Mouse (Mus musculus) embryonic stem cell, embryonic (primary cell): ENCODE data around the gene Alox5ap.

Experiments used
- CTCF ChIA-PET, 4 experiments: fragments of 300-600 bp in 2 of 4; fragments of 350-600 bp in 2 of 4; sonication (Branson Sonifier 250); formaldehyde crosslinking; loops; one replicate each; lab custom pipeline; 2022; ENCODE audit warnings: inconsistent platforms in 2 of 4; lab: Charles Lee
- POLR2A ChIA-PET, 4 experiments: fragments of 300-600 bp in 2 of 4; fragments of 350-600 bp in 2 of 4; sonication (Branson Sonifier 250); formaldehyde crosslinking; loops; one replicate each; lab custom pipeline; 2022; ENCODE audit warnings: antibody characterized with exemption in 4 of 4, inconsistent platforms in 1 of 4; lab: Charles Lee

Alox5ap gene

GRCm38 (mm10) chr5:149321909-149322841, 57.6 kb downstream of the Alox5ap start:
- CTCF ChIA-PET, result interaction anchor here in 3 of 4 experiments (0.6 to 1.1 kb wide), 5 partner anchors 13 to 247 kb away, joined by 3 to 5 read pairs (median 3); no protein-coding TSS in a partner anchor
- POLR2A ChIA-PET, result interaction anchor here in 2 of 4 experiments (0.6 to 1.2 kb wide), 4 partner anchors 14 to 1355 kb away, joined by 3 to 6 read pairs (median 4); no protein-coding TSS in a partner anchor

GRCm38 (mm10) chr5:149322938-149323553, 58.5 kb downstream of the Alox5ap start:
- CTCF ChIA-PET, result interaction anchor here in 2 of 4 experiments (0.5 to 2.2 kb wide), 5 partner anchors 12 to 529 kb away, joined by 3 to 9 read pairs (median 4); no protein-coding TSS in a partner anchor
- POLR2A ChIA-PET, result interaction anchor here in 2 of 4 experiments (0.6 to 1.2 kb wide), 2 partner anchors 13 to 30 kb away, joined by 4 to 5 read pairs; no protein-coding TSS in a partner anchor

DNA sequence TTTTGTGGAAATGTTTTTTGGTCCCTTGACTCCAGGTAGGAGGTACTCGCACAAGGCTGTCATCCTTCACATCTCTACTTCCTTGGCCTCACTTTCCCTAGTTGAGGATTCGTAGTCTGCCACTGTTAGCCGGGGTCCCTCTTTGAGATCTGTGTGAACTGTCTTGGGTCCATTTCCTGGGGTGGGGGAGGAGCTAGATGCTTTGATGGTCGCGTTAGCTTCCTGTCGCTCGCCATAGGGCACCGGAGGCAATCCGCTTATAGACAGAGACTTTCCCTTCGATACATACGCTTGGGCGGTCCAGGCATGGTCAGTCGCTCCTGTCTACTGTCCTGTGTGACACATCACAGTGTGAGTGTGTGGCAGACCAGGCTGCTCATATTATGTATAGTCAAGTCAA, 60.2 kb downstream of the Alox5ap start:
- POLR2A ChIA-PET, result no interaction called here
- CTCF ChIA-PET, result interaction anchor here in 2 of 4 experiments (0.6 to 2.2 kb wide), 4 partner anchors 10 to 504 kb away, joined by 3 to 9 read pairs (median 4); no protein-coding TSS in a partner anchor

GRCm38 (mm10) chr5:149329098-149329887, 64.7 kb downstream of the Alox5ap start:
- POLR2A ChIA-PET, result interaction anchor here in 3 of 4 experiments (0.5 to 0.7 kb wide), 3 partner anchors 69 to 518 kb away, joined by 3 to 5 read pairs (median 3); no protein-coding TSS in a partner anchor
- CTCF ChIA-PET, result interaction anchor here in 2 of 4 experiments (0.5 to 0.9 kb wide), 3 partner anchors 32 to 196 kb away, joined by 3 to 10 read pairs (median 5); no protein-coding TSS in a partner anchor

GRCm38 (mm10) chr5:149330601-149331000, 66.0 kb downstream of the Alox5ap start:
- ChIA-PET CTCF (no interaction called here), POLR2A (no interaction called here)

GRCm38 (mm10) chr5:149331407-149332143, 67.0 kb downstream of the Alox5ap start:
- POLR2A ChIA-PET, result no interaction called here

DNA sequence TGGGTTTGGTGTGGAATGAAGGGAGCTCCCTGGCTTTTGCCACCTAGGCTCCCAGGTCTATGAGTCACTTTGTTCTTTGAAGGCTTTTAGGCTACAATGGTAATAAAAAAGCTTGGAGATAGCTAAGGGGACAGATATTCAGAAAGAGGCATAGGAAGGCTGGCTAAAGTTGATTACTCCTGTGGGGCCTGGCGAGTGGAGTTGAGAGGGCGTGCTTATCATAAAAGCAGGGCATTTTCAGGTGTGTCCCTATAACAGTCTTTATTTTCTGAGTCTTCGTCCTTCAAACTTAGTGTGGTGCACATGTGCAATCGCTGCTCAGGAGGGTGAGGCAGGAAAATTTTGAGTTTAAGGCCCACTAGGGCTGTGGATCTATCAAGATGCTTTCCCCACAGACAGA, 68.2 kb downstream of the Alox5ap start:
- POLR2A ChIA-PET, result interaction anchor here in 1 of 4 experiments (0.8 kb wide), 1 partner anchor 40 kb away, joined by 4 read pairs; no protein-coding TSS in a partner anchor
- CTCF ChIA-PET, result no interaction called here

More at GRCm38 (mm10) chr5:149331407-149332143, 67.0 kb downstream of the Alox5ap start:
- CTCF ChIA-PET, result no interaction called here

DNA sequence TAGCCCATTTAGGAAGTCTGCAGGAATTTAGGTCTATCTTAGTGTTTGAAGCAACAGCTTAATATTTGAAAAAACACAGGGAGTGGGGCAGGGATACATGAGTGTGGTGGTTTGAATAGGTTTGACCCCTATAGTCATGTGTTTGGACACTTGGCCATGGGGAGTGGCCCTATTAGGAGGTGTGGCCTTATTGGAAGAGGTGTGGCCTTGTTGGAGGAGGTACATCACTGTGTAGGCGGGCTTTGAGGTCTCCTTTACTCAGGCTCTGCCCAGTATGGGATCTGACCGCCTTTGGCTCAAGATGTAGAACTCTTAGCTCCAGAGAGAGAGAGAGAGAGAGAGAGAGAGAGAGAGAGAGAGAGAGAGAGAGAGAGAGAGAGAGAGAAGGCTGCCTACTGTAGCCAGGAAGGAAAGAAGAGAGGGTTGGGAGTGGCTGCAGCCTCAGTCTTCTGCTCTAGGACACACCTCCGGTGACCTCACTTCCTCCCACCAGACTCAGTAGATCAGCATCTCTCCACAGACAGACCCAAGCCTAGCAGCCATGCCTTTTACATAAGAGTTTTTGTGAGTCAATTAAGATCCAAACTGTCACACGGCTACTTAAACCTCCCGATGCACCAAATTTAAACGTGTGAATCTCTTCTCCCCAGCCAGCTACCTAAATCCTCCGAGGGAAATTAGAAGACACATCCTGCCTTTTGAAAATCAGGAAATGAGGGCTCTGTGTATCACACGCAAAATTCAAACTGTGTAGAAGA, 69.6 kb downstream of the Alox5ap start:
- ChIA-PET CTCF (interaction anchor here (0.6 to 2.5 kb wide), 8 partner anchors 9 to 376 kb away, joined by 3 to 9 read pairs (median 3); no protein-coding TSS in a partner anchor), POLR2A (interaction anchor here in 1 of 4 experiments (0.6 to 1.5 kb wide), 3 partner anchors 30 to 87 kb away, joined by 3 to 4 read pairs (median 3); no protein-coding TSS in a partner anchor)

GRCm38 (mm10) chr5:149335009-149335408, 70.4 kb downstream of the Alox5ap start:
- CTCF ChIA-PET, result interaction anchor here (0.6 to 2.5 kb wide), 24 partner anchors 8 to 1917 kb away, joined by 3 to 9 read pairs (median 4); no protein-coding TSS in a partner anchor
- POLR2A ChIA-PET, result interaction anchor here in 3 of 4 experiments (0.6 to 1.6 kb wide), 4 partner anchors 13 to 395 kb away, joined by 3 to 7 read pairs (median 4); no protein-coding TSS in a partner anchor

- ChIA-PET CTCF (interaction anchor here (0.5 to 2.5 kb wide), 41 partner anchors 8 to 1917 kb away, joined by 3 to 9 read pairs (median 4); no protein-coding TSS in a partner anchor), POLR2A (interaction anchor here in 3 of 4 experiments (0.6 to 1.6 kb wide), 7 partner anchors 10 to 396 kb away, joined by 3 to 7 read pairs (median 4); no protein-coding TSS in a partner anchor)
These were observed 71.1 kb downstream of the Alox5ap start for GRCm38 (mm10) chr5:149335563-149336238.

GRCm38 (mm10) chr5:149337148-149337547, 72.6 kb downstream of the Alox5ap start:
- ChIA-PET CTCF (interaction anchor here in 2 of 4 experiments (0.6 to 2.2 kb wide), 2 partner anchors 39 to 305 kb away, joined by 3 to 6 read pairs; no protein-coding TSS in a partner anchor), POLR2A (no interaction called here)
